Mouse (Mus musculus): ENCODE measurements around the gene Psen1. TPM values are rescaled to one million over a fixed set of nuclear protein-coding genes. Genes with fewer than 3 reads are reported as not detected.

The Psen1 gene
- total RNA-seq, 1 experiment from 2014 or later: 51.2 TPM

- ATAC-seq (replicated peaks in 1 of 2; ENCODE audit: insufficient read depth in 1 of 2, low FRiP score in 2 of 2, low TSS enrichment in 1 of 2, low read depth in 1 of 2, poor library complexity in 2 of 2, severe bottlenecking in 2 of 2): no peak
Measured at GRCm38 (mm10) chr12:83764044-83764365, 76.1 kb downstream of the Psen1 start.

GRCm38 (mm10) chr12:83764519-83764918 is 76.6 kb downstream of the Psen1 start:
- ATAC-seq (replicated peaks in 1 of 2; ENCODE audit: insufficient read depth in 1 of 2, low FRiP score in 2 of 2, low TSS enrichment in 1 of 2, low read depth in 1 of 2, poor library complexity in 2 of 2, severe bottlenecking in 2 of 2): no peak

- ATAC-seq (replicated peaks in 1 of 2; ENCODE audit: insufficient read depth in 1 of 2, low FRiP score in 2 of 2, low TSS enrichment in 1 of 2, low read depth in 1 of 2, poor library complexity in 2 of 2, severe bottlenecking in 2 of 2): no peak
Measured at GRCm38 (mm10) chr12:83765965-83766603, 78.1 kb downstream of the Psen1 start.

GRCm38 (mm10) chr12:83767833-83768232 is 79.9 kb downstream of the Psen1 start:
- no peak for ATAC-seq (replicated peaks in 1 of 2; ENCODE audit: insufficient read depth in 1 of 2, low FRiP score in 2 of 2, low TSS enrichment in 1 of 2, low read depth in 1 of 2, poor library complexity in 2 of 2, severe bottlenecking in 2 of 2)

GRCm38 (mm10) chr12:83768235-83768899 is 80.4 kb downstream of the Psen1 start:
- ATAC-seq (replicated peaks in 1 of 2; ENCODE audit: insufficient read depth in 1 of 2, low FRiP score in 2 of 2, low TSS enrichment in 1 of 2, low read depth in 1 of 2, poor library complexity in 2 of 2, severe bottlenecking in 2 of 2): no peak

- peak; percentile 29 to 47; a peak in 1 of 4 replicates for ATAC-seq (replicated peaks in 1 of 2; ENCODE audit: insufficient read depth in 1 of 2, low FRiP score in 2 of 2, low TSS enrichment in 1 of 2, low read depth in 1 of 2, poor library complexity in 2 of 2, severe bottlenecking in 2 of 2)
Measured at GRCm38 (mm10) chr12:83770418-83771256, 82.7 kb downstream of the Psen1 start.

GRCm38 (mm10) chr12:83775621-83776020 is 87.7 kb downstream of the Psen1 start:
- ATAC-seq (replicated peaks in 1 of 2; ENCODE audit: insufficient read depth in 1 of 2, low FRiP score in 2 of 2, low TSS enrichment in 1 of 2, low read depth in 1 of 2, poor library complexity in 2 of 2, severe bottlenecking in 2 of 2): no peak

GRCm38 (mm10) chr12:83776766-83777165 is 88.8 kb downstream of the Psen1 start:
- ATAC-seq (replicated peaks in 1 of 2; ENCODE audit: insufficient read depth in 1 of 2, low FRiP score in 2 of 2, low TSS enrichment in 1 of 2, low read depth in 1 of 2, poor library complexity in 2 of 2, severe bottlenecking in 2 of 2): no peak

- ATAC-seq (replicated peaks in 1 of 2; ENCODE audit: insufficient read depth in 1 of 2, low FRiP score in 2 of 2, low TSS enrichment in 1 of 2, low read depth in 1 of 2, poor library complexity in 2 of 2, severe bottlenecking in 2 of 2): no peak
Measured at GRCm38 (mm10) chr12:83780181-83780580, 92.2 kb downstream of the Psen1 start.

- ATAC-seq (replicated peaks in 1 of 2; ENCODE audit: insufficient read depth in 1 of 2, low FRiP score in 2 of 2, low TSS enrichment in 1 of 2, low read depth in 1 of 2, poor library complexity in 2 of 2, severe bottlenecking in 2 of 2): no peak
Measured at GRCm38 (mm10) chr12:83781204-83781603, 93.3 kb downstream of the Psen1 start.

- ATAC-seq (replicated peaks in 1 of 2; ENCODE audit: insufficient read depth in 1 of 2, low FRiP score in 2 of 2, low TSS enrichment in 1 of 2, low read depth in 1 of 2, poor library complexity in 2 of 2, severe bottlenecking in 2 of 2): no peak
Measured at GRCm38 (mm10) chr12:83781640-83782278, 93.8 kb downstream of the Psen1 start.

GRCm38 (mm10) chr12:83782669-83783068 is 94.7 kb downstream of the Psen1 start:
- ATAC-seq (replicated peaks in 1 of 2; ENCODE audit: insufficient read depth in 1 of 2, low FRiP score in 2 of 2, low TSS enrichment in 1 of 2, low read depth in 1 of 2, poor library complexity in 2 of 2, severe bottlenecking in 2 of 2): no peak

Other genes with a start within 250 kb of the Psen1 start
- 2.5 and 3.9 TPM in 2 replicates for gene Dpf3, start 200.4 kb upstream of the Psen1 start, total RNA-seq (2017)
- 18.6 and 24.7 TPM in 2 replicates for gene Dcaf4, start 167.7 kb upstream of the Psen1 start, total RNA-seq (2017)
- gene Zfyve1, start 90.9 kb upstream of the Psen1 start, total RNA-seq (2017): 22.4 and 27.8 TPM in 2 replicates
- 294 and 297 TPM in 2 replicates for gene Rbm25, start 56.9 kb upstream of the Psen1 start, total RNA-seq (2017)
- gene Papln, start 75.5 kb downstream of the Psen1 start, total RNA-seq (2017): not detected in 2 replicates
- gene Numb, start 233.8 kb downstream of the Psen1 start, total RNA-seq (2017): 27.5 and 29.7 TPM in 2 replicates

Measured in hematopoietic stem cell, adult 5-6 weeks (primary cell).